Mouse (Mus musculus): ENCODE results near the gene Vps9d1. TPM values are rescaled to one million over a fixed set of nuclear protein-coding genes. Genes with fewer than 3 reads are reported as not detected.

Gene Vps9d1
- polyA plus RNA-seq, 1 experiment: 152 TPM

- H3K27me3 ChIP-seq (ENCODE audit: control insufficient read depth, insufficient read depth, low read length): no peaks in the 10 kb centered on the region
- H3K4me3 ChIP-seq (ENCODE audit: control insufficient read depth, insufficient read depth, low read length): no peak overlapping the region
- no peaks in the 10 kb centered on the region for H3K4me1 ChIP-seq (replicated peaks; ENCODE audit: control insufficient read depth, insufficient read depth, low read length)
- H3K36me3 ChIP-seq (ENCODE audit: control insufficient read depth, insufficient read depth, low read length): peaks cover 22% of the 10 kb centered on the region
- 100% methylated on average over 6 of the region's 6 CpGs for WGBS
- no peak for DNase-seq
- TF ChIP-seq POLR2A (IDR thresholded peaks at IDR 0.05; ENCODE audit: control insufficient read depth, extremely low read depth, insufficient read depth, low read length, poor library complexity): no peak
- no peak for TF ChIP-seq CTCF (IDR thresholded peaks at IDR 0.05; ENCODE audit: borderline replicate concordance, control insufficient read depth, extremely low read depth, insufficient read depth, low read length, poor library complexity)
- H3K27ac ChIP-seq (ENCODE audit: control insufficient read depth, insufficient read depth, low read length): no peak overlapping the region
Observed at GRCm38 (mm10) chr8:123247748-123248147, 6.4 kb downstream of the Vps9d1 start.

- Histone ChIP-seq H3K4me1 (replicated peaks; ENCODE audit: control insufficient read depth, insufficient read depth, low read length) (no peaks in the 10 kb centered on the region), H3K4me3 (ENCODE audit: control insufficient read depth, insufficient read depth, low read length) (no peak overlapping the region), H3K27me3 (ENCODE audit: control insufficient read depth, insufficient read depth, low read length) (no peaks in the 10 kb centered on the region), H3K27ac (ENCODE audit: control insufficient read depth, insufficient read depth, low read length) (no peak overlapping the region), H3K36me3 (ENCODE audit: control insufficient read depth, insufficient read depth, low read length) (peaks cover 22% of the 10 kb centered on the region)
- TF ChIP-seq CTCF (IDR thresholded peaks at IDR 0.05; ENCODE audit: borderline replicate concordance, control insufficient read depth, extremely low read depth, insufficient read depth, low read length, poor library complexity): no peak
- TF ChIP-seq POLR2A (IDR thresholded peaks at IDR 0.05; ENCODE audit: control insufficient read depth, extremely low read depth, insufficient read depth, low read length, poor library complexity): no peak
- DNase-seq: no peak
- 95% methylated on average over 12 of the region's 12 CpGs for WGBS
Observed at GRCm38 (mm10) chr8:123245543-123245942, 8.6 kb downstream of the Vps9d1 start.

GRCm38 (mm10) chr8:123244382-123244781 is 9.8 kb downstream of the Vps9d1 start:
- no peak for TF ChIP-seq CTCF (IDR thresholded peaks at IDR 0.05; ENCODE audit: borderline replicate concordance, control insufficient read depth, extremely low read depth, insufficient read depth, low read length, poor library complexity)
- TF ChIP-seq POLR2A (IDR thresholded peaks at IDR 0.05; ENCODE audit: control insufficient read depth, extremely low read depth, insufficient read depth, low read length, poor library complexity): no peak
- Histone ChIP-seq H3K27ac (ENCODE audit: control insufficient read depth, insufficient read depth, low read length) (no peak overlapping the region), H3K4me1 (replicated peaks; ENCODE audit: control insufficient read depth, insufficient read depth, low read length) (no peaks in the 10 kb centered on the region), H3K36me3 (ENCODE audit: control insufficient read depth, insufficient read depth, low read length) (peaks cover 22% of the 10 kb centered on the region), H3K4me3 (ENCODE audit: control insufficient read depth, insufficient read depth, low read length) (no peak overlapping the region), H3K27me3 (ENCODE audit: control insufficient read depth, insufficient read depth, low read length) (no peaks in the 10 kb centered on the region)
- WGBS: 95% methylated on average over 4 of the region's 4 CpGs
- DNase-seq: no peak

- no peak for DNase-seq
- no peaks in the 10 kb centered on the region for H3K4me1 ChIP-seq (replicated peaks; ENCODE audit: control insufficient read depth, insufficient read depth, low read length)
- WGBS: 91% methylated on average over 11 of the region's 11 CpGs
- H3K36me3 ChIP-seq (ENCODE audit: control insufficient read depth, insufficient read depth, low read length): peaks cover 19% of the 10 kb centered on the region
- H3K27ac ChIP-seq (ENCODE audit: control insufficient read depth, insufficient read depth, low read length): no peak overlapping the region
- no peak for TF ChIP-seq CTCF (IDR thresholded peaks at IDR 0.05; ENCODE audit: borderline replicate concordance, control insufficient read depth, extremely low read depth, insufficient read depth, low read length, poor library complexity)
- no peak overlapping the region for H3K4me3 ChIP-seq (ENCODE audit: control insufficient read depth, insufficient read depth, low read length)
- H3K27me3 ChIP-seq (ENCODE audit: control insufficient read depth, insufficient read depth, low read length): no peaks in the 10 kb centered on the region
Observed at GRCm38 (mm10) chr8:123243053-123243452, 11.1 kb downstream of the Vps9d1 start.

GRCm38 (mm10) chr8:123242107-123242923 is 11.8 kb downstream of the Vps9d1 start:
- Histone ChIP-seq H3K27me3 (ENCODE audit: control insufficient read depth, insufficient read depth, low read length) (no peaks in the 10 kb centered on the region), H3K27ac (ENCODE audit: control insufficient read depth, insufficient read depth, low read length) (no peak overlapping the region), H3K36me3 (ENCODE audit: control insufficient read depth, insufficient read depth, low read length) (peaks cover 11% of the 10 kb centered on the region), H3K4me3 (ENCODE audit: control insufficient read depth, insufficient read depth, low read length) (no peak overlapping the region), H3K4me1 (replicated peaks; ENCODE audit: control insufficient read depth, insufficient read depth, low read length) (no peaks in the 10 kb centered on the region)
- no peak for DNase-seq
- TF ChIP-seq POLR2A (IDR thresholded peaks at IDR 0.05; ENCODE audit: control insufficient read depth, extremely low read depth, insufficient read depth, low read length, poor library complexity) (no peak), CTCF (IDR thresholded peaks at IDR 0.05; ENCODE audit: borderline replicate concordance, control insufficient read depth, extremely low read depth, insufficient read depth, low read length, poor library complexity) (no peak)
- WGBS: 92% methylated on average over 7 of the region's 7 CpGs

- 91% methylated on average over 10 of the region's 10 CpGs for WGBS
- Histone ChIP-seq H3K27ac (ENCODE audit: control insufficient read depth, insufficient read depth, low read length) (no peak overlapping the region), H3K4me3 (ENCODE audit: control insufficient read depth, insufficient read depth, low read length) (no peak overlapping the region), H3K4me1 (replicated peaks; ENCODE audit: control insufficient read depth, insufficient read depth, low read length) (peaks cover 15% of the 10 kb centered on the region), H3K36me3 (ENCODE audit: control insufficient read depth, insufficient read depth, low read length) (no peaks in the 10 kb centered on the region), H3K27me3 (ENCODE audit: control insufficient read depth, insufficient read depth, low read length) (no peaks in the 10 kb centered on the region)
- no peak for DNase-seq
- no peak for TF ChIP-seq CTCF (IDR thresholded peaks at IDR 0.05; ENCODE audit: borderline replicate concordance, control insufficient read depth, extremely low read depth, insufficient read depth, low read length, poor library complexity)
- TF ChIP-seq POLR2A (IDR thresholded peaks at IDR 0.05; ENCODE audit: control insufficient read depth, extremely low read depth, insufficient read depth, low read length, poor library complexity): no peak
Observed at GRCm38 (mm10) chr8:123239398-123239797, 14.8 kb downstream of the Vps9d1 start.

All from thymus, adult 2 months (tissue).